Mouse (Mus musculus) intestine, postnatal 0 days (tissue): ENCODE measurements at regions not wholly inside any gene's neighbourhood (a gene's known extent, or its start where the extent isn't known, plus 50 kb on each side); places are given as distances from the start of the nearest gene placed in this dataset.
A peak's percentile ranks its signal among the peaks of the same experiment; 100 is the strongest.

Source experiments
- ATAC-seq: fragments of 200-750 bp; cut with Nextera tagmentation; 2 replicates; pipeline ENCODE4 v1.8.0; 2017; ENCODE audit warnings: mild to moderate bottlenecking, moderate TSS enrichment, moderate library complexity
- H3K27ac ChIP-seq: fragments of 300-500 bp; sonication (generic); 2 replicates; pipeline ENCODE4 v1.5.1; 2014; ENCODE audit warnings: mild to moderate bottlenecking, low read depth, low read length, moderate library complexity
- H3K27me3 ChIP-seq: fragments of 300-500 bp; sonication (generic); replicated peaks from 2 replicates; pipeline ENCODE4 v1.6.1; 2014; ENCODE audit warnings: low read length, mixed read lengths; ENCODE audit not compliant: control insufficient read depth, insufficient read depth
- H3K36me3 ChIP-seq: fragments of 300-500 bp; sonication (generic); 2 replicates; pipeline ENCODE4 v1.6.1; 2014; ENCODE audit warnings: mild to moderate bottlenecking, moderate library complexity; ENCODE audit not compliant: control insufficient read depth, insufficient read depth
- H3K4me1 ChIP-seq: fragments of 300-500 bp; sonication (generic); replicated peaks from 2 replicates; pipeline ENCODE4 v1.6.1; 2014; ENCODE audit warnings: antibody characterized with exemption, low read length, mixed read lengths; ENCODE audit not compliant: control insufficient read depth, insufficient read depth
- H3K4me2 ChIP-seq: fragments of 300-500 bp; sonication (generic); replicated peaks from 2 replicates; pipeline ENCODE4 v1.6.1; 2014; ENCODE audit warnings: low read depth, mild to moderate bottlenecking, moderate library complexity
- H3K4me3 ChIP-seq: fragments of 300-500 bp; sonication (generic); 2 replicates; pipeline ENCODE4 v1.5.1; 2014; ENCODE audit warnings: low read depth, low read length
- H3K9ac ChIP-seq: fragments of 300-500 bp; sonication (generic); 2 replicates; pipeline ENCODE4 v1.6.1; 2014; ENCODE audit warnings: mild to moderate bottlenecking, low read depth, low read length
- H3K9me3 ChIP-seq: fragments of 300-500 bp; sonication (generic); 2 replicates; pipeline ENCODE4 v1.6.1; 2016; ENCODE audit warnings: mixed run types; ENCODE audit not compliant: control insufficient read depth
- CTCF ChIP-seq: sonication (generic); IDR thresholded peaks from 2 replicates; pipeline ENCODE4 v1.5.1; 2016; ENCODE audit warnings: low read depth, mild to moderate bottlenecking, control low read depth, antibody characterized with exemption, moderate library complexity
- WGBS: fragments of 180-500 bp; shearing (Covaris S2); extraction: QIAGEN DNeasy Blood & Tissue Kit; methylation state at CpG from one replicate; pipeline ENCODE4 v1.1.7; 2014; 5-methylcytosine and 5-hydroxymethylcytosine counted together

GRCm38 (mm10) chr6:101078294-101078693, 244.9 kb downstream of the Ppp4r2 start:
- no peaks in the 10 kb centered on the region for H3K36me3 ChIP-seq
- no peak overlapping the region for H3K4me2 ChIP-seq
- WGBS: 88% methylated on average over 5 of the region's 5 CpGs
- no peaks in the 10 kb centered on the region for H3K4me1 ChIP-seq
- H3K27me3 ChIP-seq: no peaks in the 10 kb centered on the region
- TF ChIP-seq CTCF: no peak
- H3K9ac ChIP-seq: no peak overlapping the region
- no peaks in the 10 kb centered on the region for H3K9me3 ChIP-seq
- H3K27ac ChIP-seq: no peak overlapping the region
- H3K4me3 ChIP-seq: no peak overlapping the region
- ATAC-seq: no peak

GRCm38 (mm10) chr6:101083676-101084075, 250.3 kb downstream of the Ppp4r2 start:
- no peaks in the 10 kb centered on the region for H3K27me3 ChIP-seq
- H3K27ac ChIP-seq: no peak overlapping the region
- H3K4me1 ChIP-seq: no peaks in the 10 kb centered on the region
- no peak overlapping the region for H3K4me3 ChIP-seq
- no peak overlapping the region for H3K9ac ChIP-seq
- TF ChIP-seq CTCF: no peak
- H3K4me2 ChIP-seq: 0 out of 2 replicates have a peak overlapping the region, but pooled peaks have one; percentile 27
- no peaks in the 10 kb centered on the region for H3K9me3 ChIP-seq
- 34% methylated on average over 7 of the region's 7 CpGs for WGBS
- no peak for ATAC-seq
- no peaks in the 10 kb centered on the region for H3K36me3 ChIP-seq

DNA sequence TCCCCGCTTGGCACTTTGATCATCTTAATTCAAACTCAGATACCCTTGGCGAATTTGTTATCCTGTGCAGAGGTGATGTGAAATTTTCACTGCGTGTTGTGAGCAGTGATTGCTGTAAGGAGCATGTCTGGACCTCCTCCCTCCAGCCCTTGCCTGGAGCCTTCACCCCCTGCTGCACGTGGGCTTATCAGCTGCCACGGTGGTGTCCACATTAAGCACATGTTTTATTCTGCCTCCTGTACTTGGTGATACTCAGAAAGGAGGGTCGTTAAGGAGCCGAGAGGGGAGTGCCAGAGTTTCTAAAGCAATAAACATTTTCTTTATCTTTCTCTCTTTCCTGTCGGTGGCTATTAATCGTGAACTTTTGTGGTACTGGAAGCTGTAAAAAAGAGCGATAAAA, 258.8 kb downstream of the Ppp4r2 start:
- ATAC-seq: 0 out of 2 replicates have a peak, but pooled peaks have one; percentile 54
- no peak overlapping the region for H3K27ac ChIP-seq
- no peak overlapping the region for H3K4me3 ChIP-seq
- no peaks in the 10 kb centered on the region for H3K36me3 ChIP-seq
- no peaks in the 10 kb centered on the region for H3K9me3 ChIP-seq
- H3K4me1 ChIP-seq: no peaks in the 10 kb centered on the region
- no peak overlapping the region for H3K9ac ChIP-seq
- no peak overlapping the region for H3K4me2 ChIP-seq
- no peak for TF ChIP-seq CTCF
- peaks cover 22% of the 10 kb centered on the region; the same call in 1 of the 2 replicates for H3K27me3 ChIP-seq
- 12% methylated on average over 10 of the region's 10 CpGs for WGBS
